Mouse (Mus musculus): ENCODE data around the gene Ust. TPM values are rescaled to one million over a fixed set of nuclear protein-coding genes. Genes with fewer than 3 reads are reported as not detected.

Ust gene
- total and polyA plus RNA-seq, 3 experiments = 1.1 to 1.7 (median 1.6) TPM

DNA sequence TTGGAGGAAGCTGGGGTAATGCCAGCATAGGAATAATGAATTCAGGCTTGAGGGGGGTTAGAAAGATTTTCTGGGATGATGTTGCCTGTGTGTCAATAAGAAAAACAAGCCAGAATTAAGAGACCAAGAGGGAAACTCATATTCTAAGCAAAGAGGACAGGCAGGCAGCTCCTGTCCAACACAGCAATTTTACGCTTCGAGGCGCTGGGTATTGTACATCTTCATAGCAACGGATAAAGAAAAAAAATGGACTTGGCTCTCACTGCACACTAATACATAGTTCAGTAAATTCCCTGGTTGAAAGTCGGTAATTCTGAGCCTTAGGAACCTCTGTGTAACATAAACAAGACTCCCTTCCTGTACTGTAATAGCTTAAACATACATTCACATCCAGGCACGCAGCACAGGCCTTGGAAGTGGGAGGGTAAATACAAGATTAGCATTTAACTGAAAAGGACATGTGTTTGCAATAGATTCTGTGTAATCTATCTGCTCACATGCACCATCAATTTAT lies 99.1 kb downstream of the Ust start:
- H3K79me2 ChIP-seq (replicated peaks; ENCODE audit: control insufficient read depth, insufficient read depth, low read length) = no peaks in the 10 kb centered on the region
- no peaks in the 10 kb centered on the region for H3K4me1 ChIP-seq (ENCODE audit: control insufficient read depth, insufficient read depth, low read length)
- H3K27me3 ChIP-seq (ENCODE audit: control insufficient read depth, insufficient read depth, low read length) = no peaks in the 10 kb centered on the region
- H3K27ac ChIP-seq = no peak overlapping the region
- no peak overlapping the region for H3K9ac ChIP-seq (ENCODE audit: low read depth, low read length)
- no peaks in the 10 kb centered on the region for H3K36me3 ChIP-seq (ENCODE audit: control insufficient read depth, insufficient read depth, low read length)
- TF ChIP-seq CTCF (IDR thresholded peaks at IDR 0.05) (no peak), EP300 (IDR thresholded peaks at IDR 0.05; ENCODE audit: insufficient read depth, low read depth, low read length) (no peak), POLR2A (IDR thresholded peaks at IDR 0.05; ENCODE audit: insufficient read depth, low read depth, low read length) (no peak)
- no peak for DNase-seq
- WGBS = 53% methylated on average over 6 of the region's 6 CpGs
- intact Hi-C loops (cut with DNase I) = no loop called here
- H3K4me3 ChIP-seq = no peak overlapping the region

DNA sequence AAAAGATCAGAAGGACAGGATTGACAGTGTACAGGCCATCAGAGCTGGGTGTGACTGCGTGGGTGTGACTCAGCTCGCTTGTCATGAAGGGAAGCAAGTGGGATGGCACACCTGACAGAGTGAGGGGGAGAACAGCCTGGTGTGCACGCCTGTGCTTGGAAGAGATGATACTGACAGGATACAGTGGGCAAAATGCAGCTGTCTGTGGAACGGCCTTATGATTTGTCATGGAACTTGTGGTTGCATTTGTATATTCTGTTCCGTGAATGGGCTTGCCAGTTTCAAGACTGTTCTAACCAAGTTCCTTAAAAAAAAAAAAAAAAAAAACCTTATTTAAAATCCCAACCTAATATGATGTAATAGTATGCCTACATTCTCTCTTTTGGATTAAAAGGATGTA lies 103.2 kb downstream of the Ust start:
- TF ChIP-seq CTCF (IDR thresholded peaks at IDR 0.05) (no peak), EP300 (IDR thresholded peaks at IDR 0.05; ENCODE audit: insufficient read depth, low read depth, low read length) (no peak), POLR2A (IDR thresholded peaks at IDR 0.05; ENCODE audit: insufficient read depth, low read depth, low read length) (no peak)
- intact Hi-C loops (cut with DNase I) = no loop called here
- Histone ChIP-seq H3K36me3 (ENCODE audit: control insufficient read depth, insufficient read depth, low read length) (no peaks in the 10 kb centered on the region), H3K4me3 (no peak overlapping the region), H3K4me1 (ENCODE audit: control insufficient read depth, insufficient read depth, low read length) (no peaks in the 10 kb centered on the region), H3K79me2 (replicated peaks; ENCODE audit: control insufficient read depth, insufficient read depth, low read length) (no peaks in the 10 kb centered on the region), H3K27me3 (ENCODE audit: control insufficient read depth, insufficient read depth, low read length) (no peaks in the 10 kb centered on the region), H3K9ac (ENCODE audit: low read depth, low read length) (no peak overlapping the region), H3K27ac (no peak overlapping the region)
- 79% methylated on average over 5 of the region's 5 CpGs for WGBS
- no peak for DNase-seq

DNA sequence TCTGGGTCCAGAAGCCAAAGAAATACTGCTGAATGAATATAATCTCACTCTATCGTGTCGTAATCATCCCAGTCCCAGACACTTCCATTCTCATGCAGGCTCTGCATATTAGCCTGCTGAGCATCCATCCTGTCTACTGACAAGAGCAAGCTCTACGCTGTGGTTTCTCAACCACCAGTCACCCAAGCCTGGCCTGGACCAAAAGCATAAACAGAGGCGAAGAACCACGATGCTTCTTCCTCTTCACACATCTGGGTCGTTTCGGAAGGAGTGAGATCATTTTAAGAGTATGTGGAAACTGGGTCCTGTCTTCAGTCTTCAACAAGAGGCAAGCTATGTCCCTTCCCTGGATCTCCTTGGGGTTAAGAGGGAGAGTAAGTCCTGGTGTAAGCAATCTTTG lies 103.6 kb downstream of the Ust start:
- H3K4me3 ChIP-seq = no peak overlapping the region
- H3K27me3 ChIP-seq (ENCODE audit: control insufficient read depth, insufficient read depth, low read length) = no peaks in the 10 kb centered on the region
- intact Hi-C loops (cut with DNase I) = no loop called here
- H3K27ac ChIP-seq = no peak overlapping the region
- no peak for DNase-seq
- no peaks in the 10 kb centered on the region for H3K79me2 ChIP-seq (replicated peaks; ENCODE audit: control insufficient read depth, insufficient read depth, low read length)
- no peaks in the 10 kb centered on the region for H3K4me1 ChIP-seq (ENCODE audit: control insufficient read depth, insufficient read depth, low read length)
- TF ChIP-seq POLR2A (IDR thresholded peaks at IDR 0.05; ENCODE audit: insufficient read depth, low read depth, low read length) (no peak), EP300 (IDR thresholded peaks at IDR 0.05; ENCODE audit: insufficient read depth, low read depth, low read length) (no peak), CTCF (IDR thresholded peaks at IDR 0.05) (no peak)
- H3K9ac ChIP-seq (ENCODE audit: low read depth, low read length) = no peak overlapping the region
- no peaks in the 10 kb centered on the region for H3K36me3 ChIP-seq (ENCODE audit: control insufficient read depth, insufficient read depth, low read length)
- WGBS = 79% methylated on average over 7 of the region's 7 CpGs

DNA sequence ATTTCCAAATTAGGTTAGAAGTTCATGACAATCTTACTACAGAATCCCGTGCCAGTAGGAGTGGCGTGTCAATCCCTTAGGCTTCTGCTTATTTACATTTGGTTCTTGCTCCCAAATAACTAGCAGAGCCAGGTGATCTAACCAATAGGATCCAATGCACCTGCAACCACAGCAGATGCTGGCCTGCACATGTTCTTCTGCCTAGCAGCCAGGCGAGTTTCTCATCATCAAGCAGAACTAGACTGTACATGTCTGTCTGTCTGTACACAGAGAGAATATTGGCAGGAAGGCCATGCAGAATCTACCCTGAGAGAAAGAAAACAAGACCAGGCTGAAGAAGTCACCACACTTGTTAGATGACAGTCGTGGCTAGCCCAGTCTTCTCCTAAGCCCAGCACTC lies 113.5 kb downstream of the Ust start:
- Histone ChIP-seq H3K9ac (ENCODE audit: low read depth, low read length) (no peak overlapping the region), H3K36me3 (ENCODE audit: control insufficient read depth, insufficient read depth, low read length) (no peaks in the 10 kb centered on the region), H3K27me3 (ENCODE audit: control insufficient read depth, insufficient read depth, low read length) (no peaks in the 10 kb centered on the region), H3K79me2 (replicated peaks; ENCODE audit: control insufficient read depth, insufficient read depth, low read length) (no peaks in the 10 kb centered on the region), H3K4me3 (no peak overlapping the region), H3K4me1 (ENCODE audit: control insufficient read depth, insufficient read depth, low read length) (no peaks in the 10 kb centered on the region), H3K27ac (no peak overlapping the region)
- intact Hi-C loops (cut with DNase I) = no loop called here
- no peak for TF ChIP-seq POLR2A (IDR thresholded peaks at IDR 0.05; ENCODE audit: insufficient read depth, low read depth, low read length)
- no peak for TF ChIP-seq EP300 (IDR thresholded peaks at IDR 0.05; ENCODE audit: insufficient read depth, low read depth, low read length)
- no peak for TF ChIP-seq CTCF (IDR thresholded peaks at IDR 0.05)
- WGBS = 89% methylated on average over 4 of the region's 4 CpGs
- DNase-seq = no peak

DNA sequence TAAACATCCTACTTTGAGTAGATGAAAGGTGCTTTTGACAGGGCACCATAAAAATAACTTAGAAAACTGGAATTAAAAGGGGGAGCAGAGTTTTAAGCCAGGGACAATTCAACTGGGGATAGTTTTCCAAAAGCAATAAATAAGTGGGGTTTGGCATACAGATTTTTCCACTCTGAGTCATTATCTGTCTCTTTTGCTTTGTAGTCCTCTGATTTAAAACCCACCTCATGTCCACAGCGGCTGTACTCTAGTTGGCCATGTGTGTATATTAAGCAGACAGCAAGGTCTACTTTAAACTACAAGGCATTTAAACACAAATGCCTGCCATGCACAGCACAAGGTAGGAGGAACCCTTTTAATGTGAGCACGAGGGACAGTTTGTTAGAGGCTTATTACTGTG lies 126.4 kb downstream of the Ust start:
- TF ChIP-seq EP300 (IDR thresholded peaks at IDR 0.05; ENCODE audit: insufficient read depth, low read depth, low read length) (no peak), POLR2A (IDR thresholded peaks at IDR 0.05; ENCODE audit: insufficient read depth, low read depth, low read length) (no peak), CTCF (IDR thresholded peaks at IDR 0.05) (no peak)
- DNase-seq = no peak
- no peaks in the 10 kb centered on the region for H3K27me3 ChIP-seq (ENCODE audit: control insufficient read depth, insufficient read depth, low read length)
- intact Hi-C loops (cut with DNase I) = no loop called here
- no peaks in the 10 kb centered on the region for H3K79me2 ChIP-seq (replicated peaks; ENCODE audit: control insufficient read depth, insufficient read depth, low read length)
- H3K4me3 ChIP-seq = no peak overlapping the region
- 82% methylated on average over 2 of the region's 2 CpGs for WGBS
- no peaks in the 10 kb centered on the region for H3K36me3 ChIP-seq (ENCODE audit: control insufficient read depth, insufficient read depth, low read length)
- no peak overlapping the region for H3K9ac ChIP-seq (ENCODE audit: low read depth, low read length)
- H3K4me1 ChIP-seq (ENCODE audit: control insufficient read depth, insufficient read depth, low read length) = no peaks in the 10 kb centered on the region; the same call in 1 of the 2 replicates
- H3K27ac ChIP-seq = no peak overlapping the region

DNA sequence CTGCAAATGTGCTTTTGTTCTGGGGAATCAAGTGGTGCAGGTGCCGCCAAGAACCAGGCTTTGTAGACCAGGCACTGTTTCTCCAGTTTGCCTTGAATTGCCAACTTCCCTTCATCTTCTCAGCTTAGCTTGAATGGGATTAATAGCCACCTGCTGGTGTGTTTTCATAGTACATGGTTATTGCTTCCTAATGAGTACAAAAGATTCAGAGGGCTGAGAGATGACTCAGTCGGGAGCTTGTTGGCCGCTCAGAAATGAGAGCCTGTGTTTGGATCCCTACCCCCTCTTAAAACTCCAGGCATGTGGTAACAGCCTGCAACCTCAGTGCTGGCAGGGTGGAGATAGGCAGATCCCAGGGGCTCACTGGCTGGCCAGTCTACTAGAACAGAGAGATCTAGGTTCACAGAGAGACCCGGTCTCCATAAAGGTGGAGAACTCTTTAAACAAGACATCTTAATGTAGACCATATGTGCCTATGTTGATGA lies 127.3 kb downstream of the Ust start:
- intact Hi-C loops (cut with DNase I) = no loop called here
- H3K4me3 ChIP-seq = no peak overlapping the region
- DNase-seq = peak; percentile 43 to 63
- no peaks in the 10 kb centered on the region for H3K27me3 ChIP-seq (ENCODE audit: control insufficient read depth, insufficient read depth, low read length)
- H3K27ac ChIP-seq = no peak overlapping the region
- TF ChIP-seq POLR2A (IDR thresholded peaks at IDR 0.05; ENCODE audit: insufficient read depth, low read depth, low read length) (no peak), CTCF (IDR thresholded peaks at IDR 0.05) (peak; percentile 45)
- H3K9ac ChIP-seq (ENCODE audit: low read depth, low read length) = no peak overlapping the region
- no peaks in the 10 kb centered on the region for H3K36me3 ChIP-seq (ENCODE audit: control insufficient read depth, insufficient read depth, low read length)
- peaks cover 2% of the 10 kb centered on the region; the same call in 1 of the 2 replicates for H3K4me1 ChIP-seq (ENCODE audit: control insufficient read depth, insufficient read depth, low read length)
- 70% methylated on average over 4 of the region's 4 CpGs for WGBS
- no peaks in the 10 kb centered on the region for H3K79me2 ChIP-seq (replicated peaks; ENCODE audit: control insufficient read depth, insufficient read depth, low read length)

Data from heart, adult 2 months (tissue).